Mouse (Mus musculus) E14TG2a.4 (cell line): ENCODE results near the gene Izumo1.

Source experiments
- H3K27me3 ChIP-seq: 2 replicates; pipeline ENCODE4 v1.6.1; 2014; ENCODE audit warnings: low read length, control low read depth; ENCODE audit not compliant: insufficient read depth
- H3K36me3 ChIP-seq: 2 replicates; pipeline ENCODE4 v1.6.1; 2014; ENCODE audit warnings: low read length, control low read depth; ENCODE audit not compliant: insufficient read depth
- H3K4me1 ChIP-seq: replicated peaks from 2 replicates; pipeline ENCODE4 v1.6.1; 2014; ENCODE audit warnings: low read depth, low read length, control low read depth
- H3K4me3 ChIP-seq: replicated peaks from 2 replicates; pipeline ENCODE4 v1.5.1; 2014; ENCODE audit warnings: mild to moderate bottlenecking, low read length
- H3K9me3 ChIP-seq: 2 replicates; pipeline ENCODE4 v1.6.1; 2014; ENCODE audit warnings: low read length, control low read depth
- CTCF ChIP-seq: conservative IDR thresholded peaks from 2 replicates; pipeline ENCODE4 v1.5.1; 2014; ENCODE audit warnings: low read length
- NANOG ChIP-seq: IDR thresholded peaks from 2 replicates; pipeline ENCODE4 v1.6.1; 2014; ENCODE audit warnings: borderline replicate concordance, low read length, mixed read lengths
- POU5F1 ChIP-seq: IDR thresholded peaks from 2 replicates; pipeline ENCODE4 v1.6.1; 2014; ENCODE audit warnings: low read length, borderline replicate concordance

The Izumo1 gene

DNA sequence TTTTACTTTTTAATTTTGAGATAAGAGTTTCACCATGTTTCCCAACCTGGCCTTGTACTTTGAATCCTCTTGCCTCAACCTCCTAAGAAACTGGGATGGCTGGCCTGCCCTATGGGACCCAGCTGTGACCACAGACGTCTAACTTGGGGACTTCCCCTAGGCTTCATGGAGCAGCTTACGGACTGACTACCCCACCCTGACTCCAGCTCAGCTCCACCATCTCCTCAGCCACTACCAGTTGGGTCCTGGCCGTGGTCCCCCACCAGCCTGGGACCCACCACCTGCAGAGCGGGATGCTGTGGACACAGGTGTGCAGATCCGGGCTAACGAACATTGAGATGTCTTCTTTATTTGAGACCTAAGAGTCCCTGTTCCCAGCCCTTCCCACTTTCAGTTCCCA lies 16.1 kb downstream of the Izumo1 start:
- peaks cover 50% of the 10 kb centered on the region for H3K27me3 ChIP-seq
- peaks cover 16% of the 10 kb centered on the region for H3K36me3 ChIP-seq
- no peak overlapping the region for H3K4me3 ChIP-seq
- TF ChIP-seq CTCF (no peak), NANOG (no peak), POU5F1 (no peak)
- H3K4me1 ChIP-seq, result peaks cover 83% of the 10 kb centered on the region
- no peaks in the 10 kb centered on the region for H3K9me3 ChIP-seq

DNA sequence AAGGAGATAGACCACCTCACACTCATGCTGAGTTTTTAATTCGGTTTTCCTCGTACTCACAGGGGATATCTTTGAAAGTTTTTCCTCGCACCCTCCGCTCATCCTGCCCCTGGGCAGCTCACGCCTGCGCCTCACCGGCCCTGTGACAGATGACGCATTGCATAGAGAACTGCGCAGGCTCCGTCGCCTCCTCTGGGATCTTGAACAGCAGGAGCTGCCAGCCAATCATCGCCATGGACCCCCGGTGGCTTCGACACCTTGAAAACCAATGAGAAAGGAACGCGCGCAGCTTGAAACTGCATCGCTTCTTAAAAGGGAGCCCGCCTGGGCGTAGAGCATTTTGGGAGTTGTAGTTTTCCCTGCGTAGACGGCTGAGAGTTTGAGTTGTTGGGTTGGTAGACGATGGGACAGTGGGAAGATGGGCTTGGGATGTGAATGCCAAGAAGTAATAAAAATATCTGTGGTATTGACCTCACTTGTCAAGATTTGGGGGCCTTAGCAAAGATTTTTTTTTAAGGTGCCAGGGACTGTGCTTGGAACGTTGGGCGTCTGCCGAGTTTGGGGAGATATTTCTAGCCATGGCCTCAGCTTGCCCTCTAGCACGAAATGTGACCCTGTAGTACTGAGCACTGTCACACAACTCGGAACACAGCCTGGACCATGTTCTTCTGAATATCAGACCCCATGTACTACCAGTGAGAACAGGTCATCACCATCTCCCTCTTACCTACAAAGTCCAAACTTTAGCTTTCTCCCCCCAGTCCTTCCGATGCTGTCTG lies 17.2 kb downstream of the Izumo1 start:
- Histone ChIP-seq H3K27me3 (peaks cover 41% of the 10 kb centered on the region), H3K4me3 (peak overlapping the region; percentile 35), H3K4me1 (peaks cover 83% of the 10 kb centered on the region), H3K36me3 (peaks cover 16% of the 10 kb centered on the region), H3K9me3 (no peaks in the 10 kb centered on the region)
- TF ChIP-seq NANOG (no peak), POU5F1 (no peak), CTCF (no peak)

DNA sequence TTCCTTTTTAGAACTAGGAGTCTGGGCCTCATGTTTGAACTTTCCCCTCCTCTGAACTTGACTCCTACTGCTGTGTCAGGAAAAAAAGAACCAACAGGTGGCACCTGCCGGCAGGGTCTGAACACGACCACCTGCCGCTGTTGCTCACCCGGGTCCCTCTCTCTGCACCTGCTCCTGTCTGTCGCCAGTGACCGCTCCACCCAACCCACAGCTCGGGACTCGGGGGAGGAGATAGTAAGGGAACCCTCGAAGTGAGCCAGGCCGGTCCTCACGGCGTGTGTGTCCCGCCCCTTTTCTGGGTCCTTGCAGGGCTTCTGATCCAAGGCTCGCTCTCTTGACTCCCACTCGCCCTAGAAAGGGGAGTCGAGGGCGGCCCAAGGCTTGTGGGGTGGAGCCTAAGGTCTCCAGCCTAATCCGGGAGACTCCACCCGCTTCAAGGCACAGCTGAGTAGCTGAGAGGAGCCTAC lies 18.0 kb downstream of the Izumo1 start, which contains the start of gene Mamstr:
Mamstr (plus strand) TSS at position 417 of the 467 bp plus-strand sequence.
- TF ChIP-seq POU5F1 (no peak), CTCF (no peak), NANOG (no peak)
- H3K4me3 ChIP-seq, result peak within 1 kb of the TSS; percentile 35
- H3K36me3 ChIP-seq, result peaks cover 16% of the 10 kb centered on the region
- H3K9me3 ChIP-seq, result no peaks in the 10 kb centered on the region
- peaks cover 47% of the 10 kb centered on the region for H3K27me3 ChIP-seq
- H3K4me1 ChIP-seq, result peaks cover 90% of the 10 kb centered on the region

DNA sequence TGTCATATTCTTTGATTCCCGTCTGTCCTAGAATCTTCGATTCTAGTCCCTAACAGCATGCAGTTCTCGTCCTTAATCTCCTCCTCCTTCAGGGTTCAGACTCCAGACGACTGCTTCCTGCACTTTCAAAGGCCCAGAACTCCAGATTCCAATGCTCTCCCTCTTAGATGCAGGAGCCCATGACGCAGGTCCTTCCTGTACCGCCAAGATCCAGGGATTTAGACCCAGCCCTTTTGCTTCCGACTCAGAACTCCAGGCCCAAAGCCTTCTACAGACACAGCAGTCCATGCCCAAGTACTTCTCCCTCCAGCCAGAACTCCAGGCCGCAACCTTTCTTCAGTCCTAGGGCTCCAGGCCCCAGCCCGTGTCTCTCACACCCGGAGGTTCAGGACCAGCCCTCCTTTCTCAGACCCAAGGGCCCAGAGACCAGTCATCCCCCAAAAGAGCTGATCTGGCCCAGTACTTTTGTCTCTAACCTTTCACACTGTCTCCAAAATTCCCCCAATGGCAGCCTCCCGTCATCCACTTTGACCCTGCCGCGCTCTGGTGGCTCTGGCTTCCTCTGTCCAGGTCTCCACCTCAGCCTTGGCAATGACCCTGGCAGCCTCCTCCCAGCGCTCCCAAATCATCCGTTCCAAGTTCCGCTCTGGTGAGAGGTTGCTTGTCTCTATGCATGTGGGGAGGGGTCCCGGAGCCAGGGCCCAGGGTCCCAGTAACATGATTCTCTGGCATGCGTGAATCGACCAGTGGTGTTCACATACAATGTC lies 18.8 kb downstream of the Izumo1 start:
- H3K4me1 ChIP-seq, result peaks cover 87% of the 10 kb centered on the region
- no peak for TF ChIP-seq POU5F1
- no peak for TF ChIP-seq NANOG
- TF ChIP-seq CTCF, result no peak
- H3K4me3 ChIP-seq, result no peak overlapping the region
- H3K36me3 ChIP-seq, result peaks cover 16% of the 10 kb centered on the region
- no peaks in the 10 kb centered on the region for H3K9me3 ChIP-seq
- peaks cover 52% of the 10 kb centered on the region for H3K27me3 ChIP-seq

DNA sequence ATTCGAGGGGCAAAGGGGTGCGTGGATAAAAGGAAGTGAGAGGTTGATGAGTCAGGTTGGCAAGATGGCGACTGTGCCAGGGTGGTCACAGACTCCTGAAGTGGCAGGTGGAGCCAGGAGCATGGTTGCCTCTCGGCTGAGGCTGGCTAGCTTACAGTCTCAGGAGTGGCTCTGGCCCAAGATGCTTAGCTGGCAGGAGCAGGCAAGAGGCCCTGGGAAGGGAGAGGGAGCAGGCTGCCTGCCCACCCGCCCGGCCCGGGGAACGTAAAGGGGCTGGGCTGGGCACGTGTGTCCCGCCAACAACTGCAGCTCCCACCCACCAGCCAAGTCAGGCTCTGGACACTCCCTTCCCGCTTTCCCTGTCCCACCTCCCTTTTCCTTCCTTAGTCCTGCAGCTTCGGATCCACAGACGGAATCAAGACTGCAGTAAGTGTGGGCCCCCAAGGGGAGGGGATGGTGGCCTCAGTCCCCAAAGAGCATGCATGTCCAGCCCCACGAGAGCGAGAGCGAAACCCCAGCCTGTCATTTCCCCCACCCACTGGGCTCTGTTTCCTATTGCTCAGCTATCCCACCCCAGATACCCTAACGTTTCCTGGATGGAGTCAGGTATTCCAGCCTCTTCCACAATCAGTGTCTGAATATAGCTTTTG lies 19.9 kb downstream of the Izumo1 start:
- Histone ChIP-seq H3K36me3 (peaks cover 14% of the 10 kb centered on the region), H3K27me3 (peaks cover 52% of the 10 kb centered on the region), H3K4me3 (no peak overlapping the region), H3K9me3 (no peaks in the 10 kb centered on the region), H3K4me1 (peaks cover 75% of the 10 kb centered on the region)
- no peak for TF ChIP-seq CTCF
- no peak for TF ChIP-seq NANOG

DNA sequence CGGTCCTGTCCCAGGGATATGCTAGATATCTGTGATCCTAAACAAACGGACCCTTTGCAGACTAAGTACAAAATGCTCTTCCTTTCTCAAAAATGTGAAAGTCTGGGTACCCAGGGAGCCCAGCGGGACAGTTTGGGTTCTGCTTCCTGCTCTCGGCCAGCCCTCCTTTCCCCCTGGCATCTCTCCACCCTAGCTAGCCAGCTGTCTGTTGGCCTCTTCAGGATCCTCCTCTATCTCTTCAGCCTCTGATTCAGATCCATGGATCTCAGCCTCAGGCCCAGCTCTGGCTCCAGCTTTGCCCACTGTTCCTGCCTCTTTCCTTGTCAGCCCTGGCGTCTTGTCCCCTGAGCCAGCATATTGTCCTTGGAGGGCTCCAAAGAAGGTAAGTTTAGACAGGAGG lies 20.5 kb downstream of the Izumo1 start:
- H3K36me3 ChIP-seq, result peaks cover 8% of the 10 kb centered on the region
- H3K4me1 ChIP-seq, result peaks cover 71% of the 10 kb centered on the region
- TF ChIP-seq NANOG (no peak), CTCF (no peak), POU5F1 (no peak)
- H3K27me3 ChIP-seq, result peaks cover 55% of the 10 kb centered on the region
- no peaks in the 10 kb centered on the region for H3K9me3 ChIP-seq
- no peak overlapping the region for H3K4me3 ChIP-seq

DNA sequence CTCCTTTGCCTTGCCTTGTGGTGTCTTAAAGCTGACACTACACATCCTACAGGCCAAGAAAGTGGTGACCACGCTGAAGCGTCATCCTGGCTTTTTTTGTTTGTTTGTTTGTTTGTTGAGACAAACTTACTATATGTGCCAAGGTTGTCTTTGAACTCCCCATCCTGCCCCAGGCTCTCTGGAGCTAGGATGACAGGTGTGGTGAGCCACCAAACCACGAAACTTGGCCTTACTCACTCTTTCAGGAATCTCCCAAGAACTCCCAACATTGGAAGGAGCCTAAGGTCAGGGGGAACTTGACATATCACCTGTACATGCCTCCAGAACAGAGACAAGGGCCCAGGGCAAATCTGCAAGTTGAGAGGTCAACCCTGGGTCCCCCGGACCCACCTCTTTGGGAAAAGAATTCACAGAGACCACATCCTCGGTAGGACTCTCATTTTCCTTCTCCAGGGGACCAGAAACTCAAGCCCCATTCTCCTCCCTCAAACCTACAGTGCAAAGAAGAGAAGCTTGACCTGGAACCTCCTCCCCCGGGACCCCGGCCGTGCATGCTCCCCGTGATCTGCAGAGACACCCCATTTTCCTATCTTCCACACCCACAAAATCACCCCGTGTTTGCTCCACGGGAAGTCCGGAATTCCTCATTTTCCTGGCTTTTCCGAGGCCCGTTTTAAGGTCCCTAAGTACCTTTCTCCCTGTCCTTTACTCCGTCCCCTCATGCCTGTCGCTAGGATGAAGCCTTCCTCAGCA lies 21.1 kb downstream of the Izumo1 start:
- H3K27me3 ChIP-seq, result peaks cover 60% of the 10 kb centered on the region
- peaks cover 2% of the 10 kb centered on the region for H3K36me3 ChIP-seq
- H3K4me1 ChIP-seq, result peaks cover 71% of the 10 kb centered on the region
- H3K4me3 ChIP-seq, result peak overlapping the region; percentile 73
- TF ChIP-seq POU5F1 (no peak), CTCF (no peak), NANOG (no peak)
- H3K9me3 ChIP-seq, result peaks cover 5% of the 10 kb centered on the region
